Mouse (Mus musculus) v-Abl transformed pro-B cells (cell line): ENCODE measurements at regions not wholly inside any gene's neighbourhood (a gene's known extent, or its start where the extent isn't known, plus 50 kb on each side); places are given as distances from the start of the nearest gene placed in this dataset.

Experiments
- in situ Hi-C, 2 experiments: fragments of 400-800 bp; cut with MboI; formaldehyde crosslinking; loops; one replicate each; pipeline ENCODE4 v1.15.1; 2025; ENCODE audit not compliant: unreplicated experiment in 2 of 2

- in situ Hi-C loops: loop anchor here in 1 of 2 experiments (5.0 kb wide), 2 partner anchors 168 to 293 kb away; no protein-coding TSS in a partner anchor
Measured at GRCm38 (mm10) chr14:78225677-78226076, 82.2 kb downstream of the Tnfsf11 start.

GRCm38 (mm10) chr14:78216229-78216963 is 91.4 kb downstream of the Tnfsf11 start:
- in situ Hi-C loops: no loop called here

GRCm38 (mm10) chr14:78215491-78215890 is 92.4 kb downstream of the Tnfsf11 start:
- in situ Hi-C loops: no loop called here

GRCm38 (mm10) chr14:78204566-78204863 is 103.3 kb downstream of the Tnfsf11 start:
- in situ Hi-C loops: no loop called here

DNA sequence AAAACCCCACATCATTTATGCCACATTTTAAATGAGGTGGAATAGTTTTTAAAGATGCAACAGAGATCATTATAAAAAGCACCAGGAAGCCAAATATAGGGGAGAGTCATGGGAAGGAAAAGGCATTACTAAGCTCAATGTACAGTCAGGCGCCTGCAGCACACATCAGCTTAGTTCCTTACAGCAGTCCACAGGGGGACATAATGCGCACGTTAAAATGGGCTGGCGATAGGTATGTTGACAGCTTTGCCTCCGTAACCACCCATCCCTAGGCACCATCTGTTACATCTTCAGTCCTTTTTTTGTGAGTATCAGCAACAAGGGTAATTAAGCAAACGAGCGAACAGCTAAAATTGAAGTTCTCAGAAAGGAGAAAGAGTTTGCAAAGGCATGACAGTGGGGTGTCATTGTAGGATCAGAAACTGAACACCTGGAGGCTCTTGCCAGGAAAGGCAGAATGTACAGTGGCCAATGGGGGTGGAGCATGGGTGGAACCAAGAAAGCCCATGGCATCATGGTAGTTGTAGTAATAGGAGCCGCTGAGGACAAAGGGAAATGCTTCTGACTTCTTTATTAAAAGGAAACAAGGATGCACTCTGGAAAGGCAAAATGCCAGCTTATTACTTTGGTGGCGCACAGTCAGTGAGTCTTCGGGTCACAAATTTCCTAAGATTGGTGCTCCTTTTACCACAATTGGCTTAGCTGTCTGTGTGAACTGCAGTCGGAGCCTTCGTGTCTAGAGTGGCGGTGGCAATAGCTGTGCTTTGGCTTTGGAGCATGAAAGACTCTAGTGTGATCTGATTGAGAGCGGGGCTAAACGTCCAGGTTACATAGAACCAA is 103.9 kb downstream of the Tnfsf11 start:
- in situ Hi-C loops: no loop called here

DNA sequence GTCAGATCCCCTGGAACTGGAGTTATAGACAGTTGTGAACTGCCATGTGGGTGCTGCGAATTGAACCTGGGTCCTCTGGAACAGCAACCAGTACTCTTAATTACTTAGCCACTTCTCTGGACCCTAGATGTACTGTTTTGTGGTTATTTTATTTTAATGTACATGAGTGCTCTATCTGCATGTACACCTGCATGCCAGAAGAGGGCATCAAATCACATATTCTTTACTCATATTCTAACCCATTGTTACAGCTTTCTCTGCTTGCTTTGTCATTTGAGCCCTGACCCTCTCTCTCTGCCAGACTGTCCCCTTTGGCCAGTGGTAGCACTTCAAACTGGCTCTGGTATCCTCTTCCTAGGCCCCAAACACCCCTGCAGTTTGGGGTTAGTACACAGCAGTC is 105.1 kb downstream of the Tnfsf11 start:
- in situ Hi-C loops: no loop called here

DNA sequence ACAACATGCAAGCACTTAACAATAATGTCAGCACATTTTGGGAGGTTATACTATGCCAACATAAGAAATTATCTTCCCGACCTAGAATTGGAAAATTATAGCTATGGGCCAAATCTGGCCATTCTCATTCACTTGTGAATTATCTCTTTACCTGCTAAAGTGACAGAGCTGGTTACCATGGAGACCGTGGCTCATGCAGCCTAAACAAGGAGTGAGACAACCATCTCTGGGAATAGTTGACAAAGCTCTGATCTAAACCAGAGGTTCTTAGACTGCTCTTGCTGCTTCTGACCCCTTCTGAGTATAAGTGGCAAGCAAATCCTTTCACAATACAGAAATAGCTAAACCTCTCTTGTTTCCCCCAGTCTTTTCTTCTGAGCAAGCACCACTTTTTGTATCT is 108.7 kb upstream of the Fam216b start:
- in situ Hi-C loops: no loop called here

- in situ Hi-C loops: no loop called here
Measured at GRCm38 (mm10) chr14:78179576-78179975, 90.8 kb upstream of the Fam216b start.

GRCm38 (mm10) chr14:78173451-78173850 is 84.6 kb upstream of the Fam216b start:
- in situ Hi-C loops: no loop called here

- in situ Hi-C loops: no loop called here
Measured at GRCm38 (mm10) chr14:78172956-78173355, 84.1 kb upstream of the Fam216b start.

DNA sequence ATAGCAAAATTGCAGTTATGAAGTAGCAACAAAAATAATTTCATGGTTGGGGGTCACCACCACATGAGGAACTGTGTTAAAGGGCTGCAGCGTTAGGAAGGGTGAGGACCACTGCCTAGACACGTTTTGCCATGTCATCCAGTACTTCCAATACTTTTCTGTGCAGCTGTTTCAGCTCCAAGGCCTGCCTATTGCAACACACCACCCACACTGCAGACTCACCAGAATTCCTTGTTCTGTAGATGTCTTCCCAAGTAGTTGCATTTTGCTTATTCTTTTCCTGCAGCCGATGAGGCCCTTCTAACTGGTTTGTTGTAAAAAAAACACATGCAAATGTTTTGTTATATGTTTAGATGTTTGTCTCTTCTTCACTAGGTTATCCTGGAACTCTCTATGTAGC is 72.0 kb upstream of the Fam216b start:
- in situ Hi-C loops: no loop called here

- in situ Hi-C loops: no loop called here
Measured at GRCm38 (mm10) chr14:78159567-78159966, 70.8 kb upstream of the Fam216b start.

- in situ Hi-C loops: no loop called here
Measured at GRCm38 (mm10) chr14:78157660-78158059, 68.9 kb upstream of the Fam216b start.

- in situ Hi-C loops: no loop called here
Measured at GRCm38 (mm10) chr14:78148851-78149250, 60.0 kb upstream of the Fam216b start.

DNA sequence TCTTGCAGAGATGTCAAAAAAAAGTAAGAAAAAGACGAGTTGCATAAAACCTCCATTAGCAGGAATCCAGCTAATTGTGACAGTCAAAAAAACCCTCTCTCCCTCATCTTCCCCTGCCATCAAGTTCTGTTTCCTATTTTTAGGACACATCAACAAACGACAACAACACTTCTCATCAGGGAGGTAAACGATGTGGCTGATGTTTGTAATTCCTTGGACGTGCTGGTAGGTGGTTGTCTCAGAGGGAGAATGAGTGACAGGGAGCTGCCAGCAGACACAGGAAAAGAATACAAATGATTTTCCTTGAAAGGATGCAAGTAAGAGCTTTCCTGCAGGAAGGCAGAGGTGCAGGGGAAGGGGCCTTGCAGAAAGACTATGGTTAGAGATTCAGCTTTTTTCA is 54.9 kb upstream of the Fam216b start:
- in situ Hi-C loops: no loop called here
